Mouse (Mus musculus) liver, embryonic 12.5 days (tissue): Measurements from ENCODE around the gene Poldip2. TPM values are rescaled to one million over a fixed set of nuclear protein-coding genes. Genes with fewer than 3 reads are reported as not detected.

ENCODE experiments used
- ATAC-seq: fragments of 200-750 bp; cut with Nextera tagmentation; 2 replicates; pipeline ENCODE4 v1.8.0; 2017; ENCODE audit warnings: moderate number of reproducible peaks, mild to moderate bottlenecking, moderate library complexity
- H3K27ac ChIP-seq: fragments of 300-500 bp; sonication (generic); 2 replicates; pipeline ENCODE4 v1.5.1; 2016; ENCODE audit warnings: mild to moderate bottlenecking
- H3K27me3 ChIP-seq: fragments of 300-500 bp; sonication (generic); replicated peaks from 2 replicates; pipeline ENCODE4 v1.6.1; 2016; ENCODE audit warnings: mild to moderate bottlenecking, moderate library complexity
- H3K36me3 ChIP-seq: fragments of 300-500 bp; sonication (generic); 2 replicates; pipeline ENCODE4 v1.6.1; 2016; ENCODE audit warnings: mild to moderate bottlenecking, moderate library complexity
- H3K4me1 ChIP-seq: fragments of 300-500 bp; sonication (generic); 2 replicates; pipeline ENCODE4 v1.6.1; 2016
- H3K4me2 ChIP-seq: fragments of 300-500 bp; sonication (generic); 2 replicates; pipeline ENCODE4 v1.6.1; 2016; ENCODE audit warnings: mild to moderate bottlenecking, moderate library complexity
- H3K4me3 ChIP-seq: fragments of 300-500 bp; sonication (generic); 2 replicates; pipeline ENCODE4 v1.5.1; 2016; ENCODE audit warnings: mild to moderate bottlenecking, moderate library complexity
- H3K9ac ChIP-seq: fragments of 300-500 bp; sonication (generic); 2 replicates; pipeline ENCODE4 v1.6.1; 2016; ENCODE audit warnings: mild to moderate bottlenecking, moderate library complexity
- H3K9me3 ChIP-seq: fragments of 300-500 bp; sonication (generic); replicated peaks from 2 replicates; pipeline ENCODE4 v1.6.1; 2016; ENCODE audit warnings: mild to moderate bottlenecking, moderate library complexity
- WGBS: fragments of 180-500 bp; shearing (Covaris S2); methylation state at CpG from one replicate; pipeline ENCODE4 v1.1.7; 2016; ENCODE audit not compliant: insufficient replicate concordance; 5-methylcytosine and 5-hydroxymethylcytosine counted together
- polyA plus RNA-seq: library from polyadenylated mRNA; unstranded; fragments of >200 nt; fragmentation: Nextera tagmentation; extraction: Ambion mirVana; gene quantifications from 2 replicates; pipeline ENCODE4 v1.2.1, GENCODE M21; 2016

Gene Poldip2
- polyA plus RNA-seq, 1 experiment from 2014 or later = 96.7 TPM

- WGBS = 61% methylated on average over 3 of the region's 3 CpGs
- Histone ChIP-seq H3K27ac (no peak overlapping the region), H3K9ac (no peak overlapping the region), H3K4me1 (no peaks in the 10 kb centered on the region), H3K4me2 (no peak overlapping the region), H3K27me3 (peaks cover 17% of the 10 kb centered on the region), H3K4me3 (no peak overlapping the region), H3K9me3 (no peaks in the 10 kb centered on the region), H3K36me3 (peaks cover 53% of the 10 kb centered on the region)
- no peak for ATAC-seq
These were observed 6.6 kb upstream of the Poldip2 start for GRCm38 (mm10) chr11:78505430-78505829.

GRCm38 (mm10) chr11:78509148-78509547 lies 2.8 kb upstream of the Poldip2 start:
- WGBS = 73% methylated on average over 5 of the region's 5 CpGs
- no peaks in the 10 kb centered on the region for H3K27me3 ChIP-seq
- ATAC-seq = no peak
- no peak overlapping the region for H3K27ac ChIP-seq
- peaks cover 58% of the 10 kb centered on the region for H3K36me3 ChIP-seq
- no peak overlapping the region for H3K4me3 ChIP-seq
- H3K9me3 ChIP-seq = no peaks in the 10 kb centered on the region
- peaks cover 25% of the 10 kb centered on the region for H3K4me1 ChIP-seq
- H3K4me2 ChIP-seq = no peak overlapping the region
- H3K9ac ChIP-seq = no peak overlapping the region

DNA sequence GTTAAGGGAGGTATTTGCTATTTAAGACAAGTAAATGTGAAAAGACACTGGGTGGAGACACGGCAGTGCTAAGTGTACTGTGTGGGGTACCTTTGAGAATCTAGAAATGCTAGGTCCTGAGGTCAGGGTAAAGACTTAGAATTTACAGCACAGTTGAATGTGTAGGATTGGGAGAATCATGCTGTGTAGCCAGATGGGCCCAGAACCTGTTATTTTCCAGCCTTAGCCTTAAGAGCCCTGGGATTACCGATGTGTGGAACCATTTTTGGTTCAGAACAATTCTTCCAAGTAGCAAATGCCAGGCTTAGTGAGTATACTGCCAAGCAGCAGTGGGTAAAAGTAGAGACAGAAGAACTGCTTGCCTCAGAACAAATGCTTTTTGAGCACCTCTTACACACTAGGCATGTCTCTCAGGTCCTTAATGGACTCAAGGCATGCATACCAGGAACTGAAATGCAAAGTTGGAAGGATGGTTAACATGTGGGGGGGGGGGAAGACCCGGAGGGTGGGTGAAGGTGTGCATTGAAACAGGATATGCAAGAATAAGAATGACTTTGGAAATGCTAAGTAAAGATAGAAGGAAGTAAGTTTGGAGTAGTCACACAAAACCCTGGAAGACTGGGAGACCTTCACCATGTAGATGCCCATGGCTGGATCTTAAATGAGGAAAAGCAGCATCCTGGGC lies 1.3 kb downstream of the Poldip2 start:
- peak overlapping the region; percentile 86 for H3K4me3 ChIP-seq
- 63% methylated on average over 3 of the region's 3 CpGs for WGBS
- no peaks in the 10 kb centered on the region for H3K27me3 ChIP-seq
- peak overlapping the region; percentile 95 for H3K9ac ChIP-seq
- no peak for ATAC-seq
- 0 out of 2 replicates have a peak overlapping the region, but pooled peaks have one; percentile 84 for H3K27ac ChIP-seq
- peaks cover 25% of the 10 kb centered on the region for H3K4me1 ChIP-seq
- H3K4me2 ChIP-seq = peak overlapping the region; percentile 92
- peaks cover 62% of the 10 kb centered on the region for H3K36me3 ChIP-seq
- no peaks in the 10 kb centered on the region for H3K9me3 ChIP-seq

DNA sequence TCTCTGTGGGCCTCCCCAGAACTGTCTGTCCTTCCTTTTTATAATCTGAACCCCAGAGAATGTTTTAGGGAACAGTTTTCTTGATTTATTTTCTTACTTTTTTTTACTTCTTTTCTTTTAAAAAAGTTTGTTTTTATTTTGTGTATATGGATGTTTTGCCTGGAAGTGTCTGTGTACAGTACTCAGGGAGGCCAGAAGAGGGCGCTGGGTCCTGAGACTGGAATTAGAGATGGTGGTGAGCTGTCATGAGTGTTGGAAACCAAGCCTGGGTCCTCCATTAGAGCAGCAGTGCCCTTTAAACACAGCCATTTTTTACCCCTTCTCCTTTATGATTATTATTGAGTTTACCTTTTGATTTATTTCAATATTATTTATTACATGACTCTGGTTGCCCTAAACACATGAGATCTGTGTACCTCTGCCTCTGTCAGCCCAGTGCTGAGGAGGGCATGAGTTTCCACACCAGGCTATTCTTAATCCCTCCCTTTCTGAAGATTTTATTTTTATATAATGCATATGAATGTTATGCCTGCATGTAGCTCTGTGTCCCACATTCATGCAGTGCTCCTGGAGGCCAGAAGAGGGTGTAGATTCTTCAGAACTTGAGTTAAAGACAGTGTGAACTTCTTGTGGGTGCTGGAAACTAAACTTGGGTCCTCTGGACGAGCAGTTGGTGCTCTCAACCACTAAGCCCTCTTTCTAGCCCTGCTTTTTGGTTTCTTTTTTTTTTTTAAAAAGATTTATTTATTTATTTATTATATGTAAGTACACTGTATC lies 3.7 kb downstream of the Poldip2 start:
- Histone ChIP-seq H3K4me3 (no peak overlapping the region), H3K27ac (no peak overlapping the region), H3K36me3 (peaks cover 67% of the 10 kb centered on the region), H3K9ac (no peak overlapping the region), H3K4me1 (peaks cover 24% of the 10 kb centered on the region), H3K9me3 (no peaks in the 10 kb centered on the region), H3K27me3 (no peaks in the 10 kb centered on the region), H3K4me2 (no peak overlapping the region)
- WGBS = 44% methylated on average over 2 of the region's 2 CpGs
- no peak for ATAC-seq

DNA sequence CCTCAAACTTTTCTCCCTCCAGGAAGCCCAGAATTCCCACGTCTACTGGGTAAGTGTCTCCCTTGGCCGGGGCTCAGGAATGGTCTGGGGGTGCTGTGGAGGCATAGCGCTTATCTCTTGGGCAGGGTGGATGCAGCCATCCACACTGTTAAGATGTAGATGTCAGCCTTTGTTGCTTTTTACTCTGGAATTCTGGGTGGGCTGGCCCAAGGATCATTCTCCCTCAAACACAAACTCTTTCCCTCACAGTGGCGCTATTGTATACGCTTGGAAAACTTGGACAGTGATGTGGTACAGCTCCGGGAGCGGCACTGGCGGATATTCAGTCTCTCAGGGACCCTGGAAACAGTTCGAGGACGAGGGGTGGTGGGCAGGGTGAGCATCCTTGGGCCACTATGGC lies 6.9 kb downstream of the Poldip2 start:
- H3K4me2 ChIP-seq = no peak overlapping the region
- no peaks in the 10 kb centered on the region for H3K4me1 ChIP-seq
- ATAC-seq = no peak
- no peak overlapping the region for H3K27ac ChIP-seq
- no peaks in the 10 kb centered on the region for H3K9me3 ChIP-seq
- peaks cover 95% of the 10 kb centered on the region for H3K36me3 ChIP-seq
- no peak overlapping the region for H3K9ac ChIP-seq
- H3K4me3 ChIP-seq = no peak overlapping the region
- 86% methylated on average over 10 of the region's 10 CpGs for WGBS
- no peaks in the 10 kb centered on the region for H3K27me3 ChIP-seq

DNA sequence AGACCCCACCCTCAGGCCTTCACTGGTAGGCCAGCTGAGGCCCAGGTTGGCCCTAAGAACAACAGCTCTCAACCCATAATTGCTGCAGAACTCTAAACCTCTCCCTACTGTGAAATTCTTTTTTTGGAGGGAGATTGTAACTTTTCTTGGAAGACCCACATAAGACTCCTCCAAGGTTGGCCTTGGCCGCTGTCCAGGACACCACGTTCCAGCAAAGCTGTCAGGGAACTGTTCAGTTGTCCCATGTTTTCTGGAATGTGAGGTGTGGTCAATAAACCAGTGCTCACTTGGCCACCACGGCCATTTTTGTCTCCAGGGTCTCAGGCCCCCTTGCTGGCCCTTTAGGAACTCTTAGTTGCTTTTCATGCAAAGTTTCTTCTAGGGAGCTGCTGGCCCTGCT lies 9.9 kb downstream of the Poldip2 start:
- H3K36me3 ChIP-seq = peaks cover 90% of the 10 kb centered on the region
- ATAC-seq = no peak
- H3K9ac ChIP-seq = no peak overlapping the region
- no peak overlapping the region for H3K4me2 ChIP-seq
- no peaks in the 10 kb centered on the region for H3K27me3 ChIP-seq
- H3K4me1 ChIP-seq = no peaks in the 10 kb centered on the region
- WGBS = 81% methylated on average over 3 of the region's 3 CpGs
- H3K27ac ChIP-seq = no peak overlapping the region
- no peaks in the 10 kb centered on the region for H3K9me3 ChIP-seq
- no peak overlapping the region for H3K4me3 ChIP-seq

- Histone ChIP-seq H3K27ac (no peak overlapping the region), H3K36me3 (peaks cover 93% of the 10 kb centered on the region)
- 86% methylated on average over 1 of the region's 1 CpGs for WGBS
These were observed 10.5 kb downstream of the Poldip2 start for GRCm38 (mm10) chr11:78522481-78522997.

GRCm38 (mm10) chr11:78523241-78523955 lies 11.4 kb downstream of the Poldip2 start:
- Histone ChIP-seq H3K36me3 (peaks cover 93% of the 10 kb centered on the region), H3K4me2 (no peak overlapping the region), H3K27ac (no peak overlapping the region), H3K9ac (no peak overlapping the region), H3K4me1 (no peaks in the 10 kb centered on the region), H3K4me3 (no peak overlapping the region), H3K9me3 (no peaks in the 10 kb centered on the region), H3K27me3 (no peaks in the 10 kb centered on the region)
- WGBS = 79% methylated on average over 9 of the region's 9 CpGs
- no peak for ATAC-seq

More at GRCm38 (mm10) chr11:78522481-78522997, 10.5 kb downstream of the Poldip2 start:
- Histone ChIP-seq H3K9ac (no peak overlapping the region), H3K9me3 (no peaks in the 10 kb centered on the region), H3K4me1 (no peaks in the 10 kb centered on the region), H3K27me3 (no peaks in the 10 kb centered on the region), H3K4me2 (no peak overlapping the region), H3K4me3 (no peak overlapping the region)
- ATAC-seq = no peak

GRCm38 (mm10) chr11:78524838-78525237 lies 12.8 kb downstream of the Poldip2 start:
- no peak overlapping the region for H3K9ac ChIP-seq
- H3K27me3 ChIP-seq = no peaks in the 10 kb centered on the region
- H3K9me3 ChIP-seq = no peaks in the 10 kb centered on the region
- H3K27ac ChIP-seq = no peak overlapping the region
- no peak for ATAC-seq
- peaks cover 94% of the 10 kb centered on the region for H3K36me3 ChIP-seq
- 89% methylated on average over 2 of the region's 2 CpGs for WGBS
- H3K4me3 ChIP-seq = no peak overlapping the region
- no peaks in the 10 kb centered on the region for H3K4me1 ChIP-seq
- H3K4me2 ChIP-seq = no peak overlapping the region

- no peaks in the 10 kb centered on the region for H3K4me1 ChIP-seq
- H3K9me3 ChIP-seq = no peaks in the 10 kb centered on the region
- H3K4me3 ChIP-seq = no peak overlapping the region
- no peak for ATAC-seq
- H3K27me3 ChIP-seq = no peaks in the 10 kb centered on the region
- H3K9ac ChIP-seq = no peak overlapping the region
- 78% methylated on average over 9 of the region's 9 CpGs for WGBS
- no peak overlapping the region for H3K4me2 ChIP-seq
- peaks cover 58% of the 10 kb centered on the region for H3K36me3 ChIP-seq
- no peak overlapping the region for H3K27ac ChIP-seq
These were observed 16.7 kb downstream of the Poldip2 start for GRCm38 (mm10) chr11:78528714-78529113.

GRCm38 (mm10) chr11:78530001-78530400 lies 18.0 kb downstream of the Poldip2 start:
- 79% methylated on average over 12 of the region's 12 CpGs for WGBS
- H3K36me3 ChIP-seq = peaks cover 48% of the 10 kb centered on the region
- no peak overlapping the region for H3K9ac ChIP-seq
- H3K4me3 ChIP-seq = no peak overlapping the region
- peaks cover 3% of the 10 kb centered on the region for H3K4me1 ChIP-seq
- H3K4me2 ChIP-seq = no peak overlapping the region
- no peak for ATAC-seq
- no peaks in the 10 kb centered on the region for H3K9me3 ChIP-seq
- H3K27ac ChIP-seq = peak overlapping the region; percentile 24; the same call in 1 of the 2 replicates
- H3K27me3 ChIP-seq = no peaks in the 10 kb centered on the region

- H3K36me3 ChIP-seq = peaks cover 39% of the 10 kb centered on the region
- 57% methylated on average over 6 of the region's 6 CpGs for WGBS
- peaks cover 12% of the 10 kb centered on the region for H3K4me1 ChIP-seq
- no peak overlapping the region for H3K4me2 ChIP-seq
- ATAC-seq = no peak
- 0 out of 2 replicates have a peak overlapping the region, but pooled peaks have one; percentile 24 for H3K27ac ChIP-seq
- H3K9ac ChIP-seq = no peak overlapping the region
- H3K9me3 ChIP-seq = no peaks in the 10 kb centered on the region
- H3K4me3 ChIP-seq = no peak overlapping the region
- H3K27me3 ChIP-seq = no peaks in the 10 kb centered on the region
These were observed 19.1 kb downstream of the Poldip2 start for GRCm38 (mm10) chr11:78531046-78531445.
